Mouse (Mus musculus) thymus, postnatal 14 days (tissue): ENCODE results near the gene Nedd9.
A peak's percentile ranks its signal among the peaks of the same experiment; 100 is the strongest.
"Not testable (repeated sequence)": the region's sequence is repeated elsewhere in the genome, so short reads cannot be mapped to it uniquely, and the experiment has no call there.

Experiments
- DNase-seq: peaks from one replicate; pipeline ENCODE4 v3.0.0; 2021

Gene Nedd9

GRCm38 (mm10) chr13:41367176-41367611, 120.0 kb downstream of the Nedd9 start:
- DNase-seq: no peak

GRCm38 (mm10) chr13:41366609-41367008, 120.6 kb downstream of the Nedd9 start:
- not testable (repeated sequence) for DNase-seq

GRCm38 (mm10) chr13:41364273-41364672, 122.9 kb downstream of the Nedd9 start:
- DNase-seq: no peak

GRCm38 (mm10) chr13:41362909-41363308, 124.3 kb downstream of the Nedd9 start:
- no peak for DNase-seq

GRCm38 (mm10) chr13:41360272-41360815, 126.8 kb downstream of the Nedd9 start:
- no peak for DNase-seq

- no peak for DNase-seq
These were observed 127.6 kb downstream of the Nedd9 start for GRCm38 (mm10) chr13:41359330-41360215.

GRCm38 (mm10) chr13:41358480-41359180, 128.5 kb downstream of the Nedd9 start:
- DNase-seq: peak; percentile 93

- DNase-seq: no peak
These were observed 129.2 kb downstream of the Nedd9 start for GRCm38 (mm10) chr13:41358009-41358408.

GRCm38 (mm10) chr13:41357586-41357985, 129.6 kb downstream of the Nedd9 start:
- no peak for DNase-seq

- no peak for DNase-seq
These were observed 130.0 kb downstream of the Nedd9 start for GRCm38 (mm10) chr13:41357161-41357560.

GRCm38 (mm10) chr13:41355552-41355951, 131.6 kb downstream of the Nedd9 start:
- no peak for DNase-seq

- no peak for DNase-seq
These were observed 132.6 kb downstream of the Nedd9 start for GRCm38 (mm10) chr13:41354591-41354990.

- no peak for DNase-seq
These were observed 133.5 kb downstream of the Nedd9 start for GRCm38 (mm10) chr13:41353676-41354075.

- no peak for DNase-seq
These were observed 134.8 kb downstream of the Nedd9 start for GRCm38 (mm10) chr13:41352352-41352751.

- DNase-seq: no peak
These were observed 136.6 kb downstream of the Nedd9 start for GRCm38 (mm10) chr13:41350589-41350988.

GRCm38 (mm10) chr13:41349770-41350169, 137.4 kb downstream of the Nedd9 start:
- no peak for DNase-seq

- no peak for DNase-seq
These were observed 141.4 kb downstream of the Nedd9 start for GRCm38 (mm10) chr13:41345756-41346155.

- DNase-seq: no peak
These were observed 141.9 kb downstream of the Nedd9 start for GRCm38 (mm10) chr13:41345306-41345705.

GRCm38 (mm10) chr13:41343887-41344266, 143.3 kb downstream of the Nedd9 start:
- no peak for DNase-seq

- DNase-seq: no peak
These were observed 143.8 kb downstream of the Nedd9 start for GRCm38 (mm10) chr13:41343163-41343886.

GRCm38 (mm10) chr13:41341422-41341821, 145.7 kb downstream of the Nedd9 start:
- no peak for DNase-seq

GRCm38 (mm10) chr13:41339653-41340351, 147.4 kb downstream of the Nedd9 start:
- no peak for DNase-seq
